In genomic region chr6:53570906-53571305, GRCm38 (mm10) we compare ENCODE assay signal across 15 mouse cellular contexts.
"Had no signal": no experiment of that assay in that cellular context is flagged by ENCODE, and none has a peak within 500 bp of the region (broad histone marks: within the 10 kb centered on the region; RNA-seq: fewer than 3 reads in every experiment).

No protein-coding gene starts in this region.

- H3K36me3 ChIP-seq: limb, embryonic 15.5 days; midbrain, embryonic 13.5 days had no signal

- H3K4me3 ChIP-seq: layer of hippocampus, adult 2 months; limb, embryonic 15.5 days; midbrain, embryonic 13.5 days had no signal

- DNase-seq: kidney, adult 2 months; kidney, postnatal 25 days; layer of hippocampus, adult 9-11 months; liver, postnatal 0 days; lung, embryonic 14.5 days; lung, postnatal 10 days; lung, postnatal 36 days; thymus, adult 18-20 months; thymus, postnatal 36 days had no signal

- H3K27me3 ChIP-seq: limb, embryonic 15.5 days had no signal

- H3K9ac ChIP-seq: limb, embryonic 15.5 days; liver, embryonic 14.5 days; liver, postnatal 0 days; lung, embryonic 14.5 days; midbrain, embryonic 13.5 days had no signal

- H3K4me2 ChIP-seq: limb, embryonic 15.5 days; liver, embryonic 11.5 days; lung, embryonic 14.5 days; midbrain, embryonic 13.5 days had no signal

- H3K27ac ChIP-seq: kidney, postnatal 0 days; layer of hippocampus, adult 2 months; liver, embryonic 14.5 days; midbrain, embryonic 13.5 days had no signal

- ATAC-seq: liver, postnatal 0 days; midbrain, embryonic 13.5 days had no signal

- H3K9me3 ChIP-seq: limb, embryonic 15.5 days; midbrain, embryonic 13.5 days had no signal
